Mouse (Mus musculus) retina, postnatal 1 day (tissue): ENCODE measurements around the gene Myrfl.

Experiments
- DNase-seq: peaks from one replicate; pipeline ENCODE4 v3.0.0-alpha.2; 2012

The Myrfl gene

GRCm38 (mm10) chr10:116813150-116813549, 83.6 kb downstream of the Myrfl start:
- no peak for DNase-seq

GRCm38 (mm10) chr10:116810738-116811137, 86.0 kb downstream of the Myrfl start:
- no peak for DNase-seq

DNA sequence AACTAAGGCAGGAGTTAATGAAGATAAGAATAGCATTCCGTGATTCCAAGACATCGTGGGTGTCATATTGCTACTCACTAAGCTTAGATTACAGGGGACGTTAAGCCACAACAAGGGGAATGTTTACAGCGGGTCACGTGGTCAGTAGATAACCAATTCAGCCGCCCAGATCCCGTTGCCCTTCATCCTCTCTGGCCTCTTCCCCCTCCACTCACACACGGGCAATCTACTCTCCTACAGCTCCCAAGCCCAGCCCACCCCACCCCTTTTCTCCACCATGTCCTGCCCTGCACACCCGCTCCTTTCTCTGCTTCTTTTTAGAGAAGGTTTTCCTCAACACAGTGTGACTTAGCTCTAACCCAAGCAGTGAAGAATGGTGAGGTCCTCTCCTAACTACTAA, 87.3 kb downstream of the Myrfl start:
- DNase-seq = no peak

- DNase-seq = no peak
These were observed 88.0 kb downstream of the Myrfl start for GRCm38 (mm10) chr10:116808556-116809353.

DNA sequence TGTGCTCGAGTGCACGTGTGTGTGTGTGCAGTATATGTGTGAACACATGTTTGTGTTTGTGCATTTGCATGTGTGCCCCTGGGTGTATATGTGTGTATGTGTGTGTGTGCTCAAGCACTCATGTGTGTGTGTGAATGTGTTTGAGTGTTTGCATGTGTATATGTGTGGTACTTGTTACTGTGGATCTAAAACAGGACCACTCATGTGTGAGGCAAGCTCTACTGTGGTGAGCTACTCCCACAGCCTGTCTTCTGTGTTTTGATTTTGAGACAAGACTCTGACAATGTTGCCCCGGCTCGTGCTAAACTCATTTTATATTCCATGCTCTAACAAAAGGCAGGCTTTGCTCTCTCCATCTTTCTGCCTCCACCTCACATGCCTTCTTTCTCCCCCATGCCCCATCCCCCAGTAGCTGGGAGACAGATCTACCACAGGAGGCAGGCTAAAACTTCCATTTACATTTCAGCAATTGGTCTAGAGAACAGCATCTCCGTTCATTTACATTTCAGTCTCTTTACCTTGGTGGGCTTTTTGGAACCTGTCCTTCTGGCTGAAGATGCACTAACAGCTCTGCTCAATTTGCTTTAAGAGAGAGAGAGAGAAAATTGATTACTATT, 94.4 kb downstream of the Myrfl start:
- no peak for DNase-seq

DNA sequence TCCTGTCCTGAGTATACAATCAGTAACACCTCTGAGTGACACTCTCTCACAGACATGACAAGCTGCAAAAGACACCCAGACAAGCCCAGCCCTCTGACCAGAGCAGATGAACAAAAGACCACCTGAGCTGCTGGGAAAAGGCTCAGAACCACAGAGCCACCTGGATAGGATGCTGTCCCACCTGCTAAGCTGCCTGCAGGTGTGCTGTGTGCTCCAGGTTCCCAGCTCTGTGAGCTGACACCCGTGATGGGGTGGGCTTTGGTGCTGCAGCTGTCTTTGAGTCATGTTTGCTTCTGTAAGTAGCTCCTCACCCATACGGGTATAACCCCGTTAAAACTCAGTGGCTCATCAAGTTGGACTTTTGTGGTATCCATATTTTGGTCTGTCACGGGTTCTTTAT, 95.4 kb downstream of the Myrfl start:
- no peak for DNase-seq

- DNase-seq = no peak
These were observed 100.7 kb downstream of the Myrfl start for GRCm38 (mm10) chr10:116796066-116796465.

DNA sequence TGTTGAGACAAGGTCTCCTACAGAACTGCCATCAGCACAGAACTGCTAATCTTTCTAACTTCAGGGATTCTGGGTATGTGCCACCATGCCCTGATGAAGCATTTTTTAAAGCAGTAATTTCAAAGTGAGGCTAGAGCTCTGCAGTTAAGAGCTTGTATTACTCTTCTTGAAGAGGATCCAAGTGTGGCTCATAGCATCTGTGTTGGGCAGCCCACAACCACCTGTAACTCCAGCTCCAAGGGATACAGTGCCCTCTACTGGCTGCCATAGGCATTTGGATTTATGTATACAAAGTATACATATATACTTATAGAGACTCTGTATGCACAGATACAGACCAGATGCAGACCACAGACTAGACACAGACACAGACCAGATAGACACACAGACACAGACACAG, 107.6 kb downstream of the Myrfl start:
- peak; percentile 63 for DNase-seq

DNA sequence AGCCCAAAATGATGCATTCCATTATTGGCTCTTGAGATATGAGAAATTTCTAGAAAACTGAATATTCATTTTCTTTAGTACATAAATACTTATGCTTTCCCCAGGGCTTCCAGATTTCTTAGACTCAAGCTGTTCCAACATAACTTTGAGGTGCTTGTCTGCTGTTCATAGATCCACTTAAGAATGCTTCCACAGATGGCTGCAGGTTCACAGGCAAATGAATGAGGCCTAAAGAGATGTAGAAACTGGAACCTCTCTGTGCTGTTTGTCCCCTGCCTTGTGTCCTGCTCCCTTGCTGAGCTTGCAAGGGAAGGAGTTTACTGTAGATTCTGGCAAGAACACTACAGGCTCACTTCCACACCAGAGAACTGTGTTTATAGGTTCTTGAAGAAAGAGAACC, 108.3 kb downstream of the Myrfl start:
- DNase-seq = no peak

DNA sequence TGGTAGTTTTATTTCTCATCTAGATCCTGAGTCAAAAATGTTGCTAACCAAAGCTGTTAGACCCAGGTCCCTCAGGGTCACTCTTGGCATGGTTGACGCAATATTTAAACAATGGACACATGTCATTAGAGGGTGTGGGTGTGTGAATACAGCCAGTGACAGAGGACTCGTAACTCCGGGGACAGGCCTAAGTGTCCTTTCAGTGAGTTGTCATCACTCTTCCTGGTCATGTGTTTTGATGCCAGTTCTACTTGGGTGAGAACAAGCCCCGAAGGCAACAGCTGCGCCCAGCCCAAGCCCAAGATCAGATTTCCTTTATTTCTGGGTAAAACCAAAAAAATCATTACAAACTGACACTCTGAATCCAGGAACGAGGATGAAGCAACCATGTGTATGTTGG, 112.6 kb downstream of the Myrfl start:
- DNase-seq = no peak

DNA sequence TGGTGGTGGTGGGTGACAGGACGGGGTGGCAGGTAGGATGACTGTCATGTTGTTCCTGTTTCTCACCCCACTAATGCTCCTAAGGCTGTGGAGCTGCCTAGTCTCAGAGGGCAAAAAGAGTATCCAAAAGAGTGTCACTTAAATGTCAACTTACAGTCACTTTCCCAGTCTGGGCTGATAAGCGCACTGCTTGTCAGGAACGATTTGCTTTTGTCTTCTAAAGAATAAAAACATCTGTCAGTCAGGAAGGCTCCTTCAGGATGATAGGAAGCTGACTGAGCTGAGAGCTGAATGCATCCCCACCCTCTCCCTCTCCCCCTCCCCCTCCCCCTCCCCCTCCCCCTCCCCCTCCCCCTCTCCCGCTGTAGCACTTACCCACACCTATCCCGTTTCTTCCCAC, 113.7 kb downstream of the Myrfl start:
- DNase-seq = no peak

DNA sequence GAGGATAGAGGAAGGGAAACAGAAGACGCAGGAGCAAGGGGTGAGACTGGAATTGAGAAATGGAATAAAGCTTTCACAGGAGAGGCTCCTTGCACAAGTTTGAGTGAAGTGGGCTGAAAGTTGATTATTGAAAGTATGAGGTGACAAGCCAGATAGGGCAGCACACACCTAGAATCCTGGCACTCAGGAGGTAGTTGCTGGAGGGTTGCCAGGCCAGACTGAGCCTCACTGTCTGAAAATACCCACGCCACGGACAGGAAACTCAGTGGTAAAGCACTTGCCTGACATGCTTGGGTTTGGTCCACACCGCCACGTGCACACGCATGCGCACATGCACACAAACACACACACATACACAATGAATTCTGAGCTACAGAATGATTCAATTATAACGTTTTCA, 118.8 kb downstream of the Myrfl start:
- no peak for DNase-seq

DNA sequence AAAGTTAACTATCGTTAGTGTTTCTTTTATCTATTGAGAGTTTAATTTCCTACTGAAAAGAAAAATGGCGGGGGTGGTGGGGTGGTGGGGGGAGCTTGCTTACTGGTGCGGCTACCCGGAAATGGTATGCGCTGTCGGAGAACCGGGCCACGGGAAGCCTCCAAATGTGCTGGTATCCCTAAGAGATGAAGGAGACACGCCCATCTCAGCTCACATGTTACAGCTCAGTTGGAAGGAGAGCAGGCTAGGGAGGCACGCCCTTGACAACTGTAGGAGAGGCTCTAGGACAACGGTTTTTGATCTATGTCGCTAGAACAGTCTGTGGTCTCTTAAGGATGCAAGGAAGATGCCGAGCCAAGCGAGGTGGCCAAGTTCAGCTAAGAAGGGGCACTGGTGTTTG, 119.9 kb downstream of the Myrfl start:
- no peak for DNase-seq

DNA sequence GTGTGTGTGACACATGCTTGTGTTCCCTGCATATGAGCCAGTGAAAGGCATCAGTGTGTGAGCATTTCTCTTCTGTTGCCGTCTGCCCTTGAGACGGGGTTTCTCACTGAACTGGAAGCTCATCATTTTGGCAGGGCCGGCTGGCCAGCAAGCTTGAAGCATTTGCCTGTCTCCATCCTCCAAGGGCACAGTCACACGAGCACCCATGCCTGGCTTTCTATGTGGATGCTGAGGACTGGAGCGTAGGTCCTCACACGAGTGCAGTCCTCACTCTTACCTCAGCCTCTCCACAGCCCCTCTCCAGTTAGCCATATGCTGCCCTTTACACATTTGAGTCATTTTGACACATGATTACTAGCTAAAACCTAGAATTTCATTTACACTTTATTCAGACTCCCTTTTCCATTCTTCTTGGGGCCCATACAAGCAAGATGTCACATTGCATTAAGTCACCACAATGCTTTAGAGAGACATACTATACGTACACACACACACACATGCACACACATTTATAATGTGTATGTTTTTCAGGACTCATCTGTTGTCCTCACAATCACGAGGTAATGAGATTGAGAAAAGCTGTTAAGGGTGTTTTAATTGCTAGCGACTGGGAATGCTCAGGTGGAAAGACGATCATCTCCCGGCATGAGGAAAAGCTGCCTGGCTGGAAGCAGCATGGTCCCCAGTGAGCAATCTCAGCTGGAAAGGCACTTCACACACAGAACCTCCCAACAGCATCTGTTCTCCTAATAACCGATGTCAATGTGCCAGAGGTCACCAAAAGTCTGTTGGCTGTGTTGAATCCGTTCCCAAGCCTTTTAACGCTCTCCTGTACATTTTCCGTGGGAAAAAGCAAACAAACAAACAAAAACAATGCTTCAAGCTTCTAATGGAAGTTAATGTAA, 122.6 kb downstream of the Myrfl start:
- DNase-seq = peak; percentile 86

DNA sequence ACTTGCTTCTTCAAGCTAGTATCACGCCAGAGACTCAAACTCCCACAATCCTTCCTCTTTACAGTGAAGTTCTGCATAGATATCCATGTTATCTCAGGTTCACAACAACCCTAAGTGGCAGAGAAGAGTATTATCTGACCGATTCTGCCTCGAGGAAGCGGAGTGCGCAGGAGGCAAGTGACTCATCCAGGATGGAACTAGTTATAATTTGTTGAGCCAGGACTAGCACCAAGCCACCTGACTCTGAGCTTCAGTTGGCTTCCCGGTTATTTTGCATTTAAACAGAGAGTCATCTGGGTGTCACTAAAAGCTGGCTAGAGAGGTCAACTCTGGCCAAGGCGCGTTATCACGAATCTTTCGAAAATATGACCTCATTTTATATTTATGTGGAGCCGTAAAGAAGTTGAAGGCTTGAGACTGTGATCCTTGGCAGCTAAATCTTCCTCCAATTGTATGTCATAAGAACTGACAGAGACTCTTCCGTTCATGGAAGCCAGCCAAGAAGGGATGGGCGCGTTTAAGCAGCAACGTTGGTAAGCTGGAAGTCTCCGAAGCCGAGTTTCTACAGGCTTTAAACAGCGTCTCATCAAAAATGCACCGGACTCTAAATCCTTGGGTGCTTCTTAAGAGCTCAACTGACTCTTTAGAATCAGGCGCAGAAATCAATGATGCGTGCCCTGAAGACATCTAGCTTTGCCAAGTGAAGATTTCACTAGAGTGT, 125.3 kb downstream of the Myrfl start:
- DNase-seq = peak; percentile 50

DNA sequence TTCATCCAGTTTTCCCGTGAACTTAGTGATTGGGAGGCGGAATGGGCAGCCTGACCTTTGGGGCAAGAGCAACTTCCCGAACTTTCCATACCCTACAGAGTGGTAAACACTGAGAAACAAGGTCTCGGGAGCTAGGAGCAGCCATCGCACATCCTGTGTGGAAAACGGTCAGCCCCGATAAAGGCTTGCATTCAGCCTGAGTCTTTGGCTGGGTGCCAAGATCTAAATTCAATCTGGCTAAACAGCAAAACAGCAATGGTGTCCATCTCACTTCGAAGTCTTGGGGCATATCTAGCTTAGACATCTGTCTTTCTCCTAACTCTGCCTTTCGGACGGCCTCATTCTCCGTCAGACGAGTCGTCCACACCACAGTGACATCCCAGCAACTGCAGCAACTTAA, 128.1 kb downstream of the Myrfl start:
- peak; percentile 75 for DNase-seq

DNA sequence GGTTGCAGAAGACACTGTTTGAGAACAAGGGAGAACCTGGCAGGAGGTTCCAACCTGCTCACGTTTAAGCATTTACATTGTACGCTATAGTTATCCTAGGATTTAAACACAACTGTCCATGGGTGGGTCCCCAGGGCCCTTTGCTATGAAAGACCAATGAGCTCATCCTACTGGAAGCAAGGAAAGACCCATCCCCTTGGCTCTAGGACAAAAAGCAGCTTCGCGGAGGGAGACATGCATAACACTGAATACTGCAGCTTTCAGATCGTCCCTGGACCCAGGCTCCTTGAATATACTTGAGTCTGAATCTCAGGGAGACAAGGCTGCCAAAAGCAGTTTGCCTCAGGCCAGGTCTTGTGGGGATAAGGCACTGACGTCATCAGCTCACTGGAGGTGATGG, 130.2 kb downstream of the Myrfl start:
- DNase-seq = no peak

GRCm38 (mm10) chr10:116761476-116762068, 135.1 kb downstream of the Myrfl start:
- no peak for DNase-seq

DNA sequence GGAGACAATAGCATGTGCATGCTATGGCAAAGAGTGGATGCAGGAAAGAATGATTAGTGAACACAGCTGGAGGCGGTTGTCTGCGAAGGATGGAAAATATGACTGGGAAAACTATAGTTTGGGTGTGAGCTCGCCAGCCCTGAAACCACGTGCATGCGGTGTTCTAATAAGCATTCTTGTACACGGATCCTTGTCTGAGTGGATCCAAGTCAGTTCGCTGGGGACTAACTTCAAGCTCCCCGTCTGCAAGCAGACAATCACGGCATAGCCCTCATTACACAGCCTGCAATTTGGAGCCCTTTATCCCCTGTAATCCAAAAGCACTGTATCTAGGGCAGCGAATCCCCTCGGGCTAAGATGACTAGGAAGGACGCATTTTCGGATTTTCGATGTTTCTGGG, 136.2 kb downstream of the Myrfl start:
- DNase-seq = peak; percentile 81

GRCm38 (mm10) chr10:116759816-116760215, 136.9 kb downstream of the Myrfl start:
- no peak for DNase-seq

GRCm38 (mm10) chr10:116755881-116756581, 140.7 kb downstream of the Myrfl start:
- no peak for DNase-seq

GRCm38 (mm10) chr10:116754940-116755339, 141.8 kb downstream of the Myrfl start:
- no peak for DNase-seq
